In the genomic region with DNA sequence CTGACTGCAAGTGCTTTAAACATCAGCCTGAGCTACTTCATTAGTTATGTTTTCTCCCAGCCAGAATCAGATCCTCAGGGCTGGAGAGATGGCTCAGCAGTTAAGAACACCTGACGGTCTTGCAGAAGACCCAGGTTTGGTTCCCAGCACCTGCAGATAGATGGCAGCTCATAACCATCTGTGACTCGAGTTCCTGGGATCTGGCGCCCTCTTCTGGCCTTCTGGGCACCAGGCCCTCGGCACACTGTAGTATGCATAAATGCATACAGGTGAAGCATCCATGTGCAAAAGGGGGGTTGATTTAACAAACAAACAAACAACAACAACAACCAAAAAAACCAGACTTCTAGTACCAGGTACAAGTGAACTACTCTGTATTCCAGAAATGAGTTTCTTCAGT, we compare ENCODE assay signal across 15 mouse cellular contexts.
DNase-seq lines count a peak whose midpoint lies in the region; TF ChIP-seq lines count a peak whose summit lies in the region.
"Had no signal": no experiment of that assay in that cellular context is flagged by ENCODE, and none has a peak within 500 bp of the region (broad histone marks: within the 10 kb centered on the region; RNA-seq: fewer than 3 reads in every experiment).

No protein-coding gene starts in this region.

- no peak overlapping the region for H3K4me3 ChIP-seq in layer of hippocampus, adult 2 months
- H3K4me3 ChIP-seq: forebrain, embryonic 15.5 days; limb, embryonic 13.5 days; midbrain, embryonic 13.5 days; neural tube, embryonic 13.5 days had no signal

- H3K27ac ChIP-seq in layer of hippocampus, adult 2 months, result no peak overlapping the region
- H3K27ac ChIP-seq: forebrain, embryonic 15.5 days; limb, embryonic 13.5 days; midbrain, embryonic 13.5 days; neural tube, embryonic 13.5 days had no signal

- TF ChIP-seq CTCF in layer of hippocampus, adult 2 months (conservative IDR thresholded peaks at IDR 0.05), result peak; percentile 47

- no peak for DNase-seq in layer of hippocampus, adult 2 months (ENCODE audit: low spot score in 2 of 2)
- no peak for DNase-seq in layer of hippocampus, adult 11-12 months (ENCODE audit: low spot score)
- DNase-seq in 416B (ENCODE audit: low read depth), result peak; percentile 3
- DNase-seq in A20 (ENCODE audit: low read depth, low spot score), result peak; percentile 10
- DNase-seq in c-Kit-positive CD71-positive TER-119-positive erythroid progenitor cells, embryonic 14.5 days (ENCODE audit: low spot score), result peak; percentile 2
- no peak for DNase-seq in embryo, embryonic 11 days
- no peak for DNase-seq in frontal cortex, postnatal 25 days (ENCODE audit: low spot score in 2 of 2)
- DNase-seq: adrenal gland, adult 2 months; gastrocnemius, postnatal 36 days; kidney, postnatal 10 days; lung, postnatal 14 days had no signal

Comparison
In these comparisons a context has a peak if more than half of its experiments do, and no peak if none do; other contexts are left out.
1. DNase-seq: peak in 416B (single experiment), A20 (single experiment) and c-Kit-positive CD71-positive TER-119-positive erythroid progenitor cells, embryonic 14.5 days (single experiment); none in layer of hippocampus, adult 2 months (0 of 2), layer of hippocampus, adult 11-12 months (single experiment), embryo, embryonic 11 days (single experiment) and frontal cortex, postnatal 25 days (0 of 2).